Mouse (Mus musculus): Measurements from ENCODE around the gene Cdh19. TPM values are rescaled to one million over a fixed set of nuclear protein-coding genes. Genes with fewer than 3 reads are reported as not detected.

Cdh19 gene
- total RNA-seq (2023): not detected

GRCm38 (mm10) chr1:110977484-110977883, at the start of gene Cdh19:
Gene Cdh19 (minus strand): TSS chr1:110977584.

All from CD4-positive naive resting alpha-beta T cell, adult 76 days (primary cell).